Mouse (Mus musculus) layer of hippocampus, adult 9-11 months (tissue): ENCODE results near the gene Gm21834.

Source experiments
- DNase-seq: peaks from one replicate; pipeline ENCODE4 v3.0.0; 2022

Gm21834 gene

GRCm38 (mm10) chr17:57742119-57742518 is at the start of gene Gm21834:
Gene Gm21834, minus strand, starts transcription at chr17:57742219.
- no peak for DNase-seq

- DNase-seq, result no peak
These were observed 46.3 kb upstream of the Gm21834 start for GRCm38 (mm10) chr17:57788161-57788799.

GRCm38 (mm10) chr17:57770904-57771303 is 28.9 kb upstream of the Gm21834 start:
- DNase-seq, result peak; percentile 9

- DNase-seq, result peak; percentile 45
These were observed 26.9 kb upstream of the Gm21834 start, which contains the start of gene Cntnap5c for GRCm38 (mm10) chr17:57768622-57769610. Gene Cntnap5c, plus strand, starts transcription at chr17:57769570.

GRCm38 (mm10) chr17:57767306-57767705 is 25.3 kb upstream of the Gm21834 start:
- peak; percentile 11 for DNase-seq

- DNase-seq, result no peak
These were observed 16.0 kb upstream of the Gm21834 start for GRCm38 (mm10) chr17:57758033-57758432.

GRCm38 (mm10) chr17:57694791-57695190 is 47.2 kb downstream of the Gm21834 start:
- DNase-seq, result peak; percentile 83
